Mouse (Mus musculus): ENCODE data around the gene Sh3bp5l. TPM values are rescaled to one million over a fixed set of nuclear protein-coding genes. Genes with fewer than 3 reads are reported as not detected.

The Sh3bp5l gene
- polyA plus RNA-seq, 1 experiment from 2014 or later, result 34.2 TPM

DNA sequence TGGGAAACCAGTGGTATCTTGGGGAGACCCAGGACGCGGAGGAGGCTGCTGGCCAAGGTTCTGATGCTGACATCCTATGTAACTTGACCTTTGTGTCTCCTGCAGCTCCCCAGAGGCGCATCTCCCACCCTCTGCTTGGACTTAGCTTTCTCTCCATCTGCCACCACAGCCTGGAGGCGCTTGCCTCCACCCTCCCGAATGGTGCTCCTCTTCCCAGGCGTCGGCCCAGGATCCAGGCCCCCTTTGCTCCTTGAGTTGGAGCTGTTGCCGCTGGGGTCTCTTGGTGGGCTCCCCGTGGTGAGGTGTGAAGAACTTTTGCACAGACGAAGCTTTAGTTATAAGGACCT, 598 bp downstream of the Sh3bp5l start:
- Histone ChIP-seq H3K4me3 (ENCODE audit: low read depth, low read length) (peak overlapping the region; percentile 91), H3K4me1 (ENCODE audit: control insufficient read depth, insufficient read depth, low read length) (peaks cover 18% of the 10 kb centered on the region), H3K9me3 (ENCODE audit: control insufficient read depth, low read length) (no peaks in the 10 kb centered on the region; the same call in 1 of the 2 replicates), H3K27me3 (ENCODE audit: control insufficient read depth, insufficient read depth, low read length) (no peaks in the 10 kb centered on the region), H3K9ac (ENCODE audit: low read length) (peak overlapping the region; percentile 74), H3K4me2 (peak overlapping the region; percentile 88), H3K27ac (ENCODE audit: low read depth, low read length) (no peak overlapping the region), H3K36me3 (ENCODE audit: control insufficient read depth, insufficient read depth, low read length) (peaks cover 7% of the 10 kb centered on the region; the same call in 1 of the 2 replicates)
- 18% methylated on average over 10 of the region's 10 CpGs for WGBS
- no peak; the same call in 1 of the 2 replicates for ATAC-seq (ENCODE audit: low FRiP score)
- DNase-seq (ENCODE audit: low spot score, missing footprints), result no peak

DNA sequence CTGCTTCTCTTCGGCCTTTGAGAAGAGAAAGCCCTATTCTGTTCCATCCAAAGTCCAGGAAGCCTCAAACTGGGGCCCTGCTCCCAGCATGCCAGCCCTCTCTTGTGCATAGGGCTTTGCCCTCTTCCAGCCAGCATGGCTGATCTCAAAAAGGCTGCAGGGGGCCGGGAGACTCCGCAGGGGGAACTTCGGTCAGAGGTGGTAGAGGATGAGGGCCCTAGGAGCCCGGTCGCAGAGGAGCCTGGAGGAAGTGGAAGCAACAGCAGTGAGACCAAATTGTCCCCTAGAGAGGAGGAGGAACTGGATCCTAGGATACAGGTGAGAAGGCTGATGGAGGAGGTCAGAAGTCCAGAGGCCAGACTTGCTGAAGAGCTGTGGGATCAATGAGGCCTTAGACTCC, 1.0 kb downstream of the Sh3bp5l start:
- WGBS, result 85% methylated on average over 6 of the region's 6 CpGs
- ATAC-seq (ENCODE audit: low FRiP score) (no peak), DNase-seq (ENCODE audit: low spot score, missing footprints) (no peak)
- Histone ChIP-seq H3K4me2 (peak overlapping the region; percentile 88), H3K9me3 (ENCODE audit: control insufficient read depth, low read length) (no peaks in the 10 kb centered on the region; the same call in 1 of the 2 replicates), H3K27ac (ENCODE audit: low read depth, low read length) (no peak overlapping the region), H3K9ac (ENCODE audit: low read length) (peak overlapping the region; percentile 74), H3K27me3 (ENCODE audit: control insufficient read depth, insufficient read depth, low read length) (no peaks in the 10 kb centered on the region), H3K4me3 (ENCODE audit: low read depth, low read length) (peak overlapping the region; percentile 91), H3K4me1 (ENCODE audit: control insufficient read depth, insufficient read depth, low read length) (peaks cover 18% of the 10 kb centered on the region), H3K36me3 (ENCODE audit: control insufficient read depth, insufficient read depth, low read length) (peaks cover 7% of the 10 kb centered on the region; the same call in 1 of the 2 replicates)

DNA sequence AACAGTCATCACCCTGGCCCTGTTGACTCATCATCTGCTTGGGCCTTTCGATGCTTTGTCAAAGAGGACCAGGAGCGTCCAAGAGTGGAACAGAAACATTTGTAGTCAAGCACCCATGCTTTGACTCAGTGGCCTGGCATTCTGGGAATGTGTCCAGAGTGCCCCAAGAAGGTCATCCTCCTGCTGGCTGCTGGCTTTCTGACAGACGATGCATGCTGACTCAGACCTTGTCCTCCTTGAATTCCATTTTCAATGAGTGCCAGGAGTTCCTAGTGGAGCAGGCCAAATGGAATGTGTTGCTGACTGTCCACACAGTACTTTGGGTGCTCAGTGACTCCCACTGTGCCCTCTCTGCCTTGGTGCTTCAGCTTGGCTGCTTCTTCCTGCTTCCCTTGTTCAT, 4.2 kb downstream of the Sh3bp5l start:
- peaks cover 3% of the 10 kb centered on the region for H3K36me3 ChIP-seq (ENCODE audit: control insufficient read depth, insufficient read depth, low read length)
- no peak overlapping the region for H3K27ac ChIP-seq (ENCODE audit: low read depth, low read length)
- peaks cover 13% of the 10 kb centered on the region for H3K4me1 ChIP-seq (ENCODE audit: control insufficient read depth, insufficient read depth, low read length)
- WGBS, result 79% methylated on average over 3 of the region's 3 CpGs
- no peaks in the 10 kb centered on the region for H3K9me3 ChIP-seq (ENCODE audit: control insufficient read depth, low read length)
- DNase-seq (ENCODE audit: low spot score, missing footprints), result no peak
- no peak for ATAC-seq (ENCODE audit: low FRiP score)
- no peak overlapping the region for H3K4me2 ChIP-seq
- H3K4me3 ChIP-seq (ENCODE audit: low read depth, low read length), result no peak overlapping the region
- no peaks in the 10 kb centered on the region for H3K27me3 ChIP-seq (ENCODE audit: control insufficient read depth, insufficient read depth, low read length)
- no peak overlapping the region for H3K9ac ChIP-seq (ENCODE audit: low read length)

DNA sequence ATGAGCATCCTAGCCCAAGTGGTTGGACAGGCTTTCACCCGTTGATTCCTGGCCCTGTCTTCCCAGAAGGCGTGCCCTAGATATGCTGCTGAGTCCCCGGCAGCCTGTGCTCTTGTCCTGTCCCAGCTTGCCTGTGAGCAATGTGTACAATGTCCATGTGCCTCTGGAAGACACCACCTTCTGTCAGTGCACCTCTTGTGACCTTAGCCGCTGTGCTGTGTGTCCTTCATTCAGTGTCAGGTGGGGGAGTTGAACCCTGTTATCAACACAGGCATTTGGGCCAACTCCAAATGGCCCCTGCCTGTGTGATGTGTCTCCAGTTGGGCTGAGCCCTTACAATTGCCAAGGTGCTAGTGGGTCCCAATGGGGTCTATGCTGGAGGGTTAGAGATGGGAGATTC, 16.2 kb downstream of the Sh3bp5l start:
- H3K4me3 ChIP-seq (ENCODE audit: low read depth, low read length), result no peak overlapping the region
- H3K4me2 ChIP-seq, result no peak overlapping the region
- H3K27ac ChIP-seq (ENCODE audit: low read depth, low read length), result no peak overlapping the region
- DNase-seq (ENCODE audit: low spot score, missing footprints), result no peak
- no peak for ATAC-seq (ENCODE audit: low FRiP score)
- H3K9me3 ChIP-seq (ENCODE audit: control insufficient read depth, low read length), result no peaks in the 10 kb centered on the region
- no peak overlapping the region for H3K9ac ChIP-seq (ENCODE audit: low read length)
- no peaks in the 10 kb centered on the region for H3K27me3 ChIP-seq (ENCODE audit: control insufficient read depth, insufficient read depth, low read length)
- WGBS, result 95% methylated on average over 4 of the region's 4 CpGs
- H3K4me1 ChIP-seq (ENCODE audit: control insufficient read depth, insufficient read depth, low read length), result no peaks in the 10 kb centered on the region
- peaks cover 5% of the 10 kb centered on the region for H3K36me3 ChIP-seq (ENCODE audit: control insufficient read depth, insufficient read depth, low read length)

DNA sequence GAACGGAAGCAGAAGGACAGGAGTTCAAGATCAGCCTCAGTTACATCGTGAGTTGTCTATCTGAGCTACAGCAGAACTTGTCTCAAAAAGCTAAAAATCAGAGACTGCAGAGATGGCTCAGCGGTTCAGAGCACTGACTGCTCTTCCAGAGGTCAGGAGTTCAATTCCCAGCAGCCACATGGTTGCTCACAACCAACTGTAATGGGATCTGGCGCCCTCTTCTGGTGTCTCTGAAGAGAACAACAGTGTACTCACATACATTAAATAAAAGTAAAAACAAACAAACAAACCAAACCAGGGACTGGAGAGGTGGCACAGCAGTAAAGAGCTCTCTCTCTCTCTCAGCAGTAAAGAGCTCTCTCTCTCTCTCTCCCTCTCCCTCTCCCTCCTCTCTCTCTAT, 20.1 kb downstream of the Sh3bp5l start:
- no peaks in the 10 kb centered on the region; the same call in 1 of the 2 replicates for H3K36me3 ChIP-seq (ENCODE audit: control insufficient read depth, insufficient read depth, low read length)
- 75% methylated on average over 4 of the region's 4 CpGs for WGBS
- DNase-seq (ENCODE audit: low spot score, missing footprints), result no peak
- no peak overlapping the region for H3K4me3 ChIP-seq (ENCODE audit: low read depth, low read length)
- no peaks in the 10 kb centered on the region for H3K27me3 ChIP-seq (ENCODE audit: control insufficient read depth, insufficient read depth, low read length)
- H3K9me3 ChIP-seq (ENCODE audit: control insufficient read depth, low read length), result no peaks in the 10 kb centered on the region
- H3K27ac ChIP-seq (ENCODE audit: low read depth, low read length), result no peak overlapping the region
- no peak for ATAC-seq (ENCODE audit: low FRiP score)
- H3K9ac ChIP-seq (ENCODE audit: low read length), result no peak overlapping the region
- no peaks in the 10 kb centered on the region for H3K4me1 ChIP-seq (ENCODE audit: control insufficient read depth, insufficient read depth, low read length)
- no peak overlapping the region for H3K4me2 ChIP-seq

DNA sequence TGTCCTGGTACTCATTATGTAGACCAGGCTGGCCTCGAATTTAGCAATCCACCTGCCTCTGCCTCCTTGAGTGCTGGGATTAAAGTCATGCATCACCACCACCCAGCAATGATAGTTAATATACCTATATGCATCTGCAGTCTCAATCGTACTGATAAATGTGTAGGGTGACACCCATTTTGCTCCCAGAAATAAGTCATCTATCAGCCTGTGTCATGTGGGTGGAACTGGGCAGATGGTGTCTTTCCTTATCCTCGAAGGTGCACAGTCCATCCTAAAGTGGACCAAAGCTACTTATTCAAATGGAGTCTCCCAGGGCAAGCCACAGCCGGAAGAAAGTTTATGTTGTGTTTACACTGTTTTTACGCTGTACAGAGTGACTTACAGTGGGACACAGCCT, 20.7 kb downstream of the Sh3bp5l start:
- ATAC-seq (ENCODE audit: low FRiP score) (no peak), DNase-seq (ENCODE audit: low spot score, missing footprints) (no peak)
- Histone ChIP-seq H3K36me3 (ENCODE audit: control insufficient read depth, insufficient read depth, low read length) (no peaks in the 10 kb centered on the region; the same call in 1 of the 2 replicates), H3K27ac (ENCODE audit: low read depth, low read length) (no peak overlapping the region), H3K4me3 (ENCODE audit: low read depth, low read length) (no peak overlapping the region), H3K4me2 (no peak overlapping the region), H3K9ac (ENCODE audit: low read length) (no peak overlapping the region), H3K27me3 (ENCODE audit: control insufficient read depth, insufficient read depth, low read length) (no peaks in the 10 kb centered on the region), H3K4me1 (ENCODE audit: control insufficient read depth, insufficient read depth, low read length) (no peaks in the 10 kb centered on the region), H3K9me3 (ENCODE audit: control insufficient read depth, low read length) (no peaks in the 10 kb centered on the region)
- 86% methylated on average over 5 of the region's 5 CpGs for WGBS

DNA sequence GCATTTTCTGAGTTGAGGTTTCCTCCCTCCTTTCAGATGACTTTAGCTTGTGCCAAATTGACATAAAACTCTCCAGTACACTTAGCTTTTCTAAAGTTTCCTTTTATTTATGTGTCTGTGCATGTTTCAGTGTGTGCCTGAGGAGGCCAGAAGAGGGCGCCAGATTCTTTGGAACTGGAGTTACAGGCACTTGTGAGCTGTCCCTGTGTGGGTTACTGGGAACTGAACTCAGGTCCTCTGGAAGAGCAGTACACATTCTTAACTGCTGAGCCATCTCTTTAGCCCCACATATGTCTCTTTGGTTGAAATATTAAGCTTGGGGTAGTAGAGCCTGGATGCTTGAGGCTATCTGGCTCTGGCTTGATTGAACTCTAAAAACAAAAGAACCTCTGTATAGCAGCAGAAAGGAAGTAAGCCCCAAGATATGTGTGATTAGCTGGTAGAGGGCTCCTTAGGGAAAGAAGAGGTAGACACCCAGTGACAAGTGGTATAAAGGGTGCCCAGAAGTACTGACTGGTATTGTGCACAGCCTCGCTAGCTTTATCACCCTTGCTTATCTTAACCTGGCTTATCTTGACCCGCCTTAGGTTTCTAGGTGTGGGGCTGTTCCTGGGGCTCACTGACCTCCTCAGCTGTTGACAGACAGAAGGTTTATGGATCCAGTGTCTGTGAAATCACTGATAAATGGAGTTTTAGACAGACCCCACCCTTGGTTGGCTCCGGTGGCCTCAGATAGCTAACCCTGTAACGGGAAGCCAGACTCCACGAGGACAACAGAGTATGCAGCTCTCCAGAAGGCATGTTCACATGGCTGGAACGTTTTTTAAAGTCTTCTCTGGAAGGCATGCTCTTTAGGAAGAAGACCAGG, 22.4 kb downstream of the Sh3bp5l start:
- no peak overlapping the region for H3K4me3 ChIP-seq (ENCODE audit: low read depth, low read length)
- H3K9ac ChIP-seq (ENCODE audit: low read length), result no peak overlapping the region
- H3K27me3 ChIP-seq (ENCODE audit: control insufficient read depth, insufficient read depth, low read length), result no peaks in the 10 kb centered on the region
- DNase-seq (ENCODE audit: low spot score, missing footprints) (no peak), ATAC-seq (ENCODE audit: low FRiP score) (no peak)
- H3K4me1 ChIP-seq (ENCODE audit: control insufficient read depth, insufficient read depth, low read length), result no peaks in the 10 kb centered on the region
- no peaks in the 10 kb centered on the region for H3K9me3 ChIP-seq (ENCODE audit: control insufficient read depth, low read length)
- H3K4me2 ChIP-seq, result no peak overlapping the region
- WGBS, result 70% methylated on average over 7 of the region's 7 CpGs
- H3K27ac ChIP-seq (ENCODE audit: low read depth, low read length), result no peak overlapping the region
- H3K36me3 ChIP-seq (ENCODE audit: control insufficient read depth, insufficient read depth, low read length), result no peaks in the 10 kb centered on the region; the same call in 1 of the 2 replicates

DNA sequence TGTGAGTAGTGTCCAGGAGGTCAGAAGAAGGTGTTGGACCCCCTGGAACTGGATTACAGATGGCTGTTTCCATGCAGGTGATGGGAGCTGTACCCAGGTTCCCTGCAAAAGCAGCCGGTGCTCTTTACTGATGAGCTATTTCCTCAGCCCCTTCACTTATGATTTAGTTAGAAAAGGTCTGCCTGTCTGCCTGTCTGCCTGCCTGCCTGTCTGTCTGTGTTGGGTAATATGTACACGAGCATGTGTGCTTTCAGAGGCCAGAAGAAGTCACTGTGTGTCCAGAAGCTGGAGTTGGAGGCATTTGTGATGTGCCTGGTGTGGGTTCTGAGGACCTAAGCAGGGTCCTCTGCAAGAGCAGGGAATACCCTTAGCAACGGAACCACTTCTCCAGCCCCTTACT, 23.2 kb downstream of the Sh3bp5l start:
- 86% methylated on average over 3 of the region's 3 CpGs for WGBS
- H3K9me3 ChIP-seq (ENCODE audit: control insufficient read depth, low read length), result no peaks in the 10 kb centered on the region
- no peak overlapping the region for H3K9ac ChIP-seq (ENCODE audit: low read length)
- no peaks in the 10 kb centered on the region for H3K4me1 ChIP-seq (ENCODE audit: control insufficient read depth, insufficient read depth, low read length)
- H3K27me3 ChIP-seq (ENCODE audit: control insufficient read depth, insufficient read depth, low read length), result no peaks in the 10 kb centered on the region
- no peak overlapping the region for H3K27ac ChIP-seq (ENCODE audit: low read depth, low read length)
- no peak overlapping the region for H3K4me2 ChIP-seq
- no peak overlapping the region for H3K4me3 ChIP-seq (ENCODE audit: low read depth, low read length)
- no peaks in the 10 kb centered on the region; the same call in 1 of the 2 replicates for H3K36me3 ChIP-seq (ENCODE audit: control insufficient read depth, insufficient read depth, low read length)
- DNase-seq (ENCODE audit: low spot score, missing footprints) (no peak), ATAC-seq (ENCODE audit: low FRiP score) (no peak)

DNA sequence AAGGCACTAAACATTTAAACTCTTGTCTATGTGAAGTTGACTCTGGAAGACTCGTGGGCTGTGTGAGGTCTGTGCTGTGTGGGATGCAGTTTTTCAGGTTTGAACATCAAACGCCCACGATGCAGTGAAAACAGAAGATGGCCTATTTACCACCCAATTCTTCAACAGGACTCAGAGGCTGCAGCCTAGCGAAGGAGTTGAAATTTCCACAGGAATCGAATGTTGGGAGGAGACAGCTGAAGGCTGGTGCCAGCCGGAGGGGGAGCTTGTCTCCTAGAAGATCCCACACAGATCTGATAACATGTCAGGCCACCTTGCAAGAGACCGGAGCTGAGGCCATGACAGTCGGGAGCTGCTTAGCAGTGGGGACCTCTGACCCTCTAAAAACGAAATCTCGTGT, 24.0 kb downstream of the Sh3bp5l start:
- no peaks in the 10 kb centered on the region for H3K27me3 ChIP-seq (ENCODE audit: control insufficient read depth, insufficient read depth, low read length)
- no peaks in the 10 kb centered on the region for H3K4me1 ChIP-seq (ENCODE audit: control insufficient read depth, insufficient read depth, low read length)
- no peak overlapping the region for H3K27ac ChIP-seq (ENCODE audit: low read depth, low read length)
- no peaks in the 10 kb centered on the region; the same call in 1 of the 2 replicates for H3K36me3 ChIP-seq (ENCODE audit: control insufficient read depth, insufficient read depth, low read length)
- H3K9ac ChIP-seq (ENCODE audit: low read length), result no peak overlapping the region
- no peak for DNase-seq (ENCODE audit: low spot score, missing footprints)
- no peak overlapping the region for H3K4me2 ChIP-seq
- ATAC-seq (ENCODE audit: low FRiP score), result no peak
- 76% methylated on average over 10 of the region's 10 CpGs for WGBS
- no peak overlapping the region for H3K4me3 ChIP-seq (ENCODE audit: low read depth, low read length)
- no peaks in the 10 kb centered on the region for H3K9me3 ChIP-seq (ENCODE audit: control insufficient read depth, low read length)

Measured in midbrain, embryonic 11.5 days (tissue).